Mouse (Mus musculus) liver, embryonic 15.5 days (tissue): Measurements from ENCODE around the gene Prkar1a. TPM values are rescaled to one million over a fixed set of nuclear protein-coding genes. Genes with fewer than 3 reads are reported as not detected.

Source experiments
- ATAC-seq: fragments of 200-750 bp; cut with Nextera tagmentation; 2 replicates; pipeline ENCODE4 v1.8.0; 2017; ENCODE audit warnings: moderate number of reproducible peaks, mild to moderate bottlenecking, moderate library complexity; ENCODE audit not compliant: insufficient read depth
- H3K27ac ChIP-seq: fragments of 300-500 bp; sonication (generic); replicated peaks from 2 replicates; pipeline ENCODE4 v1.5.1; 2015; ENCODE audit warnings: mild to moderate bottlenecking, inconsistent platforms
- H3K27me3 ChIP-seq: fragments of 300-500 bp; sonication (generic); 2 replicates; pipeline ENCODE4 v1.6.1; 2015; ENCODE audit warnings: mild to moderate bottlenecking, inconsistent platforms
- H3K36me3 ChIP-seq: fragments of 300-500 bp; sonication (generic); replicated peaks from 2 replicates; pipeline ENCODE4 v1.6.1; 2015; ENCODE audit warnings: moderate library complexity, mild to moderate bottlenecking, inconsistent platforms
- H3K4me1 ChIP-seq: fragments of 300-500 bp; sonication (generic); replicated peaks from 2 replicates; pipeline ENCODE4 v1.6.1; 2015; ENCODE audit warnings: inconsistent platforms
- H3K4me2 ChIP-seq: fragments of 300-500 bp; sonication (generic); 2 replicates; pipeline ENCODE4 v1.6.1; 2015; ENCODE audit warnings: moderate library complexity, mild to moderate bottlenecking, inconsistent platforms
- H3K4me3 ChIP-seq: fragments of 300-500 bp; sonication (generic); replicated peaks from 2 replicates; pipeline ENCODE4 v1.5.1; 2015; ENCODE audit warnings: mild to moderate bottlenecking, inconsistent platforms
- H3K9ac ChIP-seq: fragments of 300-500 bp; sonication (generic); 2 replicates; pipeline ENCODE4 v1.6.1; 2015; ENCODE audit warnings: moderate library complexity, mild to moderate bottlenecking, inconsistent platforms
- H3K9me3 ChIP-seq: fragments of 300-500 bp; sonication (generic); replicated peaks from 2 replicates; pipeline ENCODE4 v1.6.1; 2016; ENCODE audit warnings: inconsistent platforms
- WGBS: fragments of 180-500 bp; shearing (Covaris S2); methylation state at CpG from one replicate; pipeline ENCODE4 v1.1.7; 2015; ENCODE audit warnings: mixed read lengths; ENCODE audit not compliant: insufficient replicate concordance; 5-methylcytosine and 5-hydroxymethylcytosine counted together
- polyA plus RNA-seq: library from polyadenylated mRNA; unstranded; fragments of >200 nt; fragmentation: Nextera tagmentation; extraction: Ambion mirVana; gene quantifications from 2 replicates; pipeline ENCODE4 v1.2.1, GENCODE M21; 2015

Prkar1a gene
- polyA plus RNA-seq, 1 experiment from 2014 or later, result 108 TPM

DNA sequence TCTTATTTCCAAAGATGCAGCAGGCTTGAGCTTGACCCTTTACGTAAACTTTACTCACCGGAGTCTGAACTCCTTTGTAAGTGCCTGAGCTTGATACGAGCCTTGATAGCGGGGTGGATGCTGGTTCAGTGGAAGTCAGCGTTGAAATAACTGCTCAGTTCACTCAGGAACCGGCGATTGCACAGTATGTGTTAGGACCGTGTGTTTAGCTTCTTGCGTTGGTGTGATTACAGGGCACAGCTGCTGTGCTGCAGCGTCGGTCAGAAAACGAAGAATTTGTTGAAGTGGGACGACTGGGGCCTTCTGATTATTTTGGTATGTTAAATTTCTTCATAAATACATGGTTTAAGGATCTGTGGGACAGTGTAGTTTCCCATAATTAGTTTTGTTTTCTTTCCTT is 17.2 kb downstream of the Prkar1a start:
- H3K9ac ChIP-seq, result no peak overlapping the region
- H3K9me3 ChIP-seq, result no peaks in the 10 kb centered on the region
- no peak overlapping the region for H3K4me2 ChIP-seq
- H3K27ac ChIP-seq, result no peak overlapping the region
- H3K4me3 ChIP-seq, result no peak overlapping the region
- 91% methylated on average over 13 of the region's 13 CpGs for WGBS
- H3K36me3 ChIP-seq, result peaks cover 92% of the 10 kb centered on the region
- ATAC-seq, result no peak
- no peaks in the 10 kb centered on the region for H3K27me3 ChIP-seq
- H3K4me1 ChIP-seq, result 0 out of 2 replicates have a peak, but pooled peaks cover 5% of the 10 kb centered on the region

DNA sequence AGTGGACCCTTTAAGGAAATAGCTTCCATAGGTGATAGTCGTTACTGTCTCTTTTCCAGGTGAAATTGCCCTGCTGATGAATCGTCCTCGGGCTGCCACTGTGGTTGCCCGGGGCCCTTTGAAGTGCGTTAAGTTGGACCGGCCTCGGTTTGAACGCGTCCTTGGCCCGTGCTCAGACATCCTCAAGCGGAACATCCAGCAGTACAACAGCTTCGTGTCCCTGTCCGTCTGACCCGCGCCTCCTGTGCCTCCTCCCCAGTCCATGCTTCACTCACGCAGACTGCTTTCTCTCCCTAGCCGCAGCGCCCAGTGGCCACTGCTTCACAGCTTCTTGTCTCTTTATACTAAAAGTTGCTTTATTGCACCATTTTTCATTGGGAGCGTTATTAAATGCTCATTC is 18.2 kb downstream of the Prkar1a start:
- no peaks in the 10 kb centered on the region for H3K9me3 ChIP-seq
- H3K36me3 ChIP-seq, result peaks cover 88% of the 10 kb centered on the region
- H3K27ac ChIP-seq, result no peak overlapping the region
- H3K27me3 ChIP-seq, result no peaks in the 10 kb centered on the region
- 88% methylated on average over 19 of the region's 19 CpGs for WGBS
- H3K4me3 ChIP-seq, result no peak overlapping the region
- H3K9ac ChIP-seq, result no peak overlapping the region
- ATAC-seq, result no peak
- no peak overlapping the region for H3K4me2 ChIP-seq
- H3K4me1 ChIP-seq, result 0 out of 2 replicates have a peak, but pooled peaks cover 5% of the 10 kb centered on the region

DNA sequence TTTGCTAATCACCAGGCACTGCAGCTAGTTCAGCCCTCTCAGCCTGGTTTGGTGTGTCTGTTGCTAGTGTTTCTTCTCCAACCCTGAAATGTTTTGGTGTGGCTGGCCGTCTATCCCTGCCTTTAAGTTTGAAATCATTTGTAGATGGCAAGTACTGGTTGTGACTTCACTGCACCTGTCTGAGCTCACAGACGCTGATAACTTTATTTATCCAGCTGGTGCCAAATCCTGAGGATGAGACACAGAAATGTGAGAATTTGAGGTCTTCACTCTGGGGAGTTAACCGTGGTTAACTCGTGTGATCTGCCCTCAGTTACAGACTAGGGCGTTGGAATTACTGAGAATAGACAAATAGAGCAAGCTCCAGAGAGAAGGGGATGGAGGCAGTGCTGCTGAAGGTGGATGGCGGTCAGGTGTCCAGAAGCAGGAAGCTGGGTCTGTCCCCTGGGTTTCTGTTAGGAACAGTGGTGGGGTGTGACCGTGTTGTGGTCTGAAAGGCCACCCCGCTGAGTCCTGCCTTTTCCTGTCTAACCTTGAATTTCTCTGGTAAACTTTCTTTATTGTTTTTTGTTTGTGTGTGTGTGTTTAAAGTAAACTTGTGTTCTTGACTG is 19.0 kb downstream of the Prkar1a start:
- no peak overlapping the region for H3K4me3 ChIP-seq
- H3K9me3 ChIP-seq, result no peaks in the 10 kb centered on the region
- no peak for ATAC-seq
- H3K27me3 ChIP-seq, result no peaks in the 10 kb centered on the region
- H3K4me1 ChIP-seq, result 0 out of 2 replicates have a peak, but pooled peaks cover 5% of the 10 kb centered on the region
- 71% methylated on average over 8 of the region's 8 CpGs for WGBS
- H3K9ac ChIP-seq, result no peak overlapping the region
- peaks cover 79% of the 10 kb centered on the region for H3K36me3 ChIP-seq
- no peak overlapping the region for H3K27ac ChIP-seq
- H3K4me2 ChIP-seq, result no peak overlapping the region

DNA sequence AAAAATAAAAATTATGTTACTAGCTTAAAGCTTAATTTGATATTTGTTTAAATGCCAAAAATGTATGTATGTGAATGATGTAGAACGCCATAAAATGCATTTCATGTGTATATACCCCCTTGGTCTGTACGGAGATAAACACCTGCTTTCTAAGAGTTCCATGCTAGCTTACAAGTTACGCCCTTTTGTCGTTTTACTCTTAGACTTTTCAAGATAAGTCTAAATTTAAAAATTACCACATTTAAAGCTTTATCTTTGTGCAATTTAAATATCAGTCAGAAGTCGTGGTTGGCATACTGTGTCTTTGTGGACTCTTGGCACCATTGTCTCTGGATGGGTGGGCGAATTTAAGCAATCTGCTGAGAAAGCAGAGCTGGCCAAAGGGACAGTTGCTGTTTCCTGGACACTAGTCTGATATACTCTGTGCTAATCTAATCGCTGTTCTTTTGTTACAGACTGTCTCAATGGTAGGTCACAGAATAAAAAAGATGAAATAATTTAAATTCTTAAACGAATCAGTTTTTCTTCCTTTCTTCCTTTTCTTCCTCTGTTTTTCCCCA is 20.0 kb downstream of the Prkar1a start:
- H3K27ac ChIP-seq, result no peak overlapping the region

DNA sequence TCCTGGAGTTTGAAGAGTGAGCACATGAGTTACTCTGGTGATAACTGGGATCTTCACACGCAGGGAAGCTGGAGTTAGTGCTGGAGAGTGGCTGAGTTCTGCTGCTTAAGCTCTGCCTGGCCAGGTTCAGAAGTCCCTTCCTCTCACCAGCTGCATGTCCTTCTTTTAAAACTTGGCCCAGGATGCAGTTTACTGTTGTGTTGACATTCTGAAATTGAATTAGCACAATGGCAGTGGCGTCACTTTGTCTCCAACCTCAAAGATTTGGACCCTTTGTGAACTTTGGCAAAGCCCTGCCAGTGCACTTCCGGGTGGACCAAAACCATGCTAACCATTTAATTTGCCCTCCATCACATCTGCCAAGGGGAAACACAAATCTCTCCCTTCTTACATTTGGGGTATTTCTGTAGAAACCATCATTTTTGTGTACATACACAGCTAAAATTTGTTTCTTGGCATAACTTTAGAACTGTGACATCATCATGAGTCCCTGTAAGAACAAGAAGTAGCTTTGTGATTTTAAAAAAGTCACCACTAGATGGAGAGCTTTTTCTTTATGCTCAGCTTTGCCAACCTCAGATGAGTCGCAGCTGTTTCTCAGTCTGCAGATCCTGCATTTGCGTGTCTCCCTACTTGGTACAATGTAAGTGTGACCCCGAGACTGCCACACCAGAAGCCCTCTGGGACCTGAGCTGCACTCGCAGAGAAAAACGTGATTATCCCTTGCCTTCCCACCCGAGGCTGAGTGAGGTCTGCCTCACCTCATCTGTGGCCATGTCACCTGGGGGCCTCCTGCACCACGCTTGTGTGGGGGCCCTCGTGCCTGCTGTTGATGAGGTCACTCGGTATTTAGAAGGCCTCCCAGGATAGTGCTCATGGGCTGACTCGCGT is 21.1 kb downstream of the Prkar1a start:
- H3K36me3 ChIP-seq, result peaks cover 59% of the 10 kb centered on the region
- 64% methylated on average over 14 of the region's 14 CpGs for WGBS
- H3K9me3 ChIP-seq, result no peaks in the 10 kb centered on the region
- no peak for ATAC-seq
- H3K4me2 ChIP-seq, result no peak overlapping the region
- H3K27ac ChIP-seq, result no peak overlapping the region
- H3K27me3 ChIP-seq, result no peaks in the 10 kb centered on the region
- no peak overlapping the region for H3K4me3 ChIP-seq
- no peak overlapping the region for H3K9ac ChIP-seq
- H3K4me1 ChIP-seq, result 0 out of 2 replicates have a peak, but pooled peaks cover 5% of the 10 kb centered on the region

More for the DNA sequence above, 20.0 kb downstream of the Prkar1a start:
- no peak for ATAC-seq
- Histone ChIP-seq H3K9me3 (no peaks in the 10 kb centered on the region), H3K27me3 (no peaks in the 10 kb centered on the region), H3K9ac (no peak overlapping the region), H3K4me3 (no peak overlapping the region), H3K4me2 (no peak overlapping the region), H3K4me1 (0 out of 2 replicates have a peak, but pooled peaks cover 5% of the 10 kb centered on the region), H3K36me3 (peaks cover 69% of the 10 kb centered on the region)
- 57% methylated on average over 8 of the region's 8 CpGs for WGBS

DNA sequence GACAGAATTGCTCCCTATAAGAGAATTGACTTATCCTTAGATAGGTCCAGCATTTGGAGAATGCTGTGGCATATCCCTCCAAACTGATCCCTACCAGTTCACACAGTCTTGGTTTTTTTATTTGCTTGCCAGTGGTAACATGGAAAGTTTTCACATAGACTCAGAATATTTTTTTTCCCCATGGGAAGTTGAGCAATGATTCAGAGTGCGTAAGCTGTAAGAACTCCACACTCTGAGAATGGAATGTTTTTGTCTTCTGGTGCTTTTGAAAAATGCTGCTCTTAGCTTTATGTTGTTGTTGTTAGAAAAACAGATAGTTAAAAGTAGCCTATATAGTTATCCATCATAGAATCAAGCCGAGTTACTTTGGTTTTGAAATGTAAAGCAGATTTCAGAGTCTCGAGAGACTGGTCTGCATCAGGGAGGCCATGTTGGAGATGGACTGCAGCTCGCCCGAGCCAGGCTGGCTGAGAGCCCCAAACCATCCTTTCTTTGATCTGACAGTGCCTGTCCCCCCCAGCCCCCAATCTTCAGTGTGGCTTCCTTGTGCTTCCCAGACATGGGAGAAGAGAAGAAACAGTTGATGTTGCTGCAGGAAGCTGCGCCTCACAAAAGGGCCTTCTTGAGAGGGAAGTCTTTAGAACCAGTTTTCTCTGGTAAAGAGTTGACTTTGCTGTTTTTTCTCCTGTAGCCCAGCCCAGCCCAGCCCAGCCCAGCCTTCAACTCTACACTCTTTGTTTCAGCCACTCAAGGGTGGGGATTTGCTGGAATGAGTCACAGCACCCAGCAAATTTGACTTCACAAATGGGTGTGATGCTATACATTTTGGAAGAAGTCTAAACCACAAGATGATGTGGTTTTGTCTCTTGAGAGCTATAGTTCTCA is 22.2 kb downstream of the Prkar1a start:
- no peak overlapping the region for H3K9ac ChIP-seq
- 68% methylated on average over 6 of the region's 6 CpGs for WGBS
- no peak overlapping the region for H3K4me3 ChIP-seq
- H3K4me1 ChIP-seq, result 0 out of 2 replicates have a peak, but pooled peaks cover 5% of the 10 kb centered on the region
- H3K27me3 ChIP-seq, result no peaks in the 10 kb centered on the region
- 0 out of 2 replicates have a peak overlapping the region, but pooled peaks have one; percentile 14 for H3K27ac ChIP-seq
- peaks cover 48% of the 10 kb centered on the region for H3K36me3 ChIP-seq
- no peaks in the 10 kb centered on the region for H3K9me3 ChIP-seq
- H3K4me2 ChIP-seq, result no peak overlapping the region
- ATAC-seq, result no peak

DNA sequence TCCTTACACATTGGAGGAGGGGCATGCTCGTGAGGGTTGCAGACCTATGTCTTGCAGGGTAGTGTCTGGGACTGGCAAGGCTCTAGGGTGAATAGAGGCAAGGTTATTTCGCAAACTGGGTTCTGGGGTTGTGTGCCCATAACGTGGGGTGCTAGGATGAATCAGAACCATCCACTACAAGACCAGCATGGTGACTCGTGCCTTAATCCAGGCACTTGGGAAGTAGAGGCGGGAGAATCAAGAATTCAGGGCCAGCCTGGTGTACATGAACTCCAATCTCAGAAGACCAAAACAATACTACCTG is 22.8 kb downstream of the Prkar1a start:
- ATAC-seq, result no peak
- Histone ChIP-seq H3K9ac (no peak overlapping the region), H3K27ac (no peak overlapping the region), H3K36me3 (peaks cover 42% of the 10 kb centered on the region), H3K4me1 (0 out of 2 replicates have a peak, but pooled peaks cover 5% of the 10 kb centered on the region), H3K4me2 (no peak overlapping the region), H3K27me3 (no peaks in the 10 kb centered on the region), H3K9me3 (no peaks in the 10 kb centered on the region), H3K4me3 (no peak overlapping the region)
- 63% methylated on average over 5 of the region's 5 CpGs for WGBS

DNA sequence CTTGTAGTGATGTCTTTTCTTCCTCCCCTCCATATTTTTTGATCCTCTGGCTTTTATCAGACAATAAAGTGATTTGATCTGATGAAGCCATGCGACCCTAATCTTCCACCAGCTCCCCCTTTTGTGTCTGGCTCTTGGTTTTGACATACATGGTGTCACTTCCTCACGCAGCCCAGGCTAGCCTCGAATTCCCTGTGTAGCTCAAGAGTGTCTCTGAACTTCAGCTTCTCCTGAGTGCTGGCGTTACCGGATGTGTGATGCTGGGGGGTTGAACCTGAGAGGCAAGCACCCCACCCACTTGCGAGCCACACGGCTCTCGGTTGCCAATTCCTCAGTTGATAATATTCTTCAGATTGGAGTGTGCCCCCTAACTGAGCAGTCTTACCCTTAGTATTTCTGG is 23.2 kb downstream of the Prkar1a start:
- ATAC-seq, result no peak
- Histone ChIP-seq H3K27me3 (no peaks in the 10 kb centered on the region), H3K4me1 (0 out of 2 replicates have a peak, but pooled peaks cover 5% of the 10 kb centered on the region), H3K27ac (no peak overlapping the region), H3K4me2 (no peak overlapping the region), H3K9ac (no peak overlapping the region), H3K4me3 (no peak overlapping the region), H3K36me3 (peaks cover 37% of the 10 kb centered on the region), H3K9me3 (no peaks in the 10 kb centered on the region)
- WGBS, result 69% methylated on average over 8 of the region's 8 CpGs

DNA sequence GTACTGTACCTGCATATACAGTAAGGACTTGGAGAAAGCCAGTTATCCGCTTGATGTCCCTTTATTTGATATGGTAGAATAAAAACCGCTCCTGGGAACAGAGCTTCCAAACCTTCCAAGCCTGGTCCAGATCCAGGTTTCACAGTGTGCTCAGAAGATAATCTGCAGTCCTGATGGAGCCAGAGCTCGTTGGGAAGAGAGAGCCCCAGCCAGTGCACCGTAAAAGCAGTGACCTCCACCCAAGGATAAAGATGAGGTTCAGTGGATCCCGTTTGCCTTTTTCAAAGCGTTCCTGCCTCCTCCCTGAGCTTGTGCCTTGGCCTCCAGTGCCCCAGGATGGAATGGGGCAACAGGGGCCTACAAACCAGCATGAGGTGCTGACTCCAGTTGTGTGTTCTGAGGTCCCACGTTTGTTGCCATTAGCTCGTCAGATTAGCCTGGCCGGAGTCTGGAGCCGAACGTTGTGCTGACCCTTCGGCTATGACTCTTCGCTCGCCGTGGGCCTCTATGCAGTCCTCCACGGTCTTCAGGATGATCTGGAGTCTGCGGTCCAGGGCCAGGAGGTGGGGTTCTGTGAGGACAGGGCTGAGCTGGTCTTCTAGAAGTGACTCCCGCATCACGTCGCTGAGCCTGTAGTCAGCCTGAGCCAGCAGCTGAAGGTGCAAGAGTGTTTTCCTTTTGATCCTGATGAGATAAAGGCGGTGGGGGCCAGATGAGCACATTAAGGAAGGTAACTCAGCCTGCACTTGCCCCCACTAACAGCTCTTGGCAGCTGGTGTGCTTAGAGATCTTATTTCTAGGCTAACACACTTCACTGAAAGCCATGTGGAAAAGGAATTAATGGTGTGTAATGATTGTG is 23.9 kb downstream of the Prkar1a start:
- Histone ChIP-seq H3K4me3 (no peak overlapping the region), H3K4me1 (0 out of 2 replicates have a peak, but pooled peaks cover 3% of the 10 kb centered on the region), H3K9ac (no peak overlapping the region), H3K27me3 (no peaks in the 10 kb centered on the region), H3K9me3 (no peaks in the 10 kb centered on the region), H3K36me3 (peaks cover 30% of the 10 kb centered on the region), H3K4me2 (no peak overlapping the region), H3K27ac (no peak overlapping the region)
- 69% methylated on average over 21 of the region's 21 CpGs for WGBS
- ATAC-seq, result no peak

DNA sequence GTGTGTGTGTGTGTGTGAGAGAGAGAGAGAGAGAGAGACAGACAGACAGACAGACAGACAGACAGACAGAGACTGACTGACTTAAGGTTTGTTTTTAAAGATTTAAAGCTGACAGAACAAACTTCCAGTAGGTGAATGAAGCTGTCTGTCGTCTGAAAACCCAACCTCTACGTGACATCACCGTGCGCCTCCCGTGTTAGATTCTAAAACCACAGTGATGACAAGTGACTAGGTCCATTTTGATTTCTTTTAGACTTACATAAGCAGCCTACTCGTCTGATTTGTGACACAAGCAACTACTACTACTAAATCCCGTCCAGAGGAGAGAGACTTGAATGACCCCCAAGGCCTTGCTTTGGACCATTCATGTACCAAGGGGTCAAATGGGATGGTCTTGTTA is 24.5 kb downstream of the Prkar1a start:
- Histone ChIP-seq H3K9ac (no peak overlapping the region), H3K27me3 (no peaks in the 10 kb centered on the region), H3K4me2 (no peak overlapping the region), H3K36me3 (peaks cover 24% of the 10 kb centered on the region), H3K4me1 (no peaks in the 10 kb centered on the region), H3K4me3 (no peak overlapping the region), H3K27ac (no peak overlapping the region), H3K9me3 (no peaks in the 10 kb centered on the region)
- ATAC-seq, result no peak
- WGBS, result 63% methylated on average over 7 of the region's 7 CpGs
